Mouse (Mus musculus) bone marrow, adult 2 months (tissue): ENCODE data around the gene Dennd2d.

Experiments
- CTCF ChIP-seq: fragments of 200-500 bp; IDR thresholded peaks from 2 replicates; pipeline ENCODE4 v1.5.1; 2011; ENCODE audit warnings: low read length, control low read depth; ENCODE audit not compliant: control insufficient read depth, insufficient read depth
- POLR2A ChIP-seq: fragments of 200-500 bp; IDR thresholded peaks from 2 replicates; pipeline ENCODE4 v1.6.1; 2011; ENCODE audit warnings: low read depth, mild to moderate bottlenecking, control low read depth, low read length, borderline replicate concordance; ENCODE audit not compliant: control insufficient read depth

DNA sequence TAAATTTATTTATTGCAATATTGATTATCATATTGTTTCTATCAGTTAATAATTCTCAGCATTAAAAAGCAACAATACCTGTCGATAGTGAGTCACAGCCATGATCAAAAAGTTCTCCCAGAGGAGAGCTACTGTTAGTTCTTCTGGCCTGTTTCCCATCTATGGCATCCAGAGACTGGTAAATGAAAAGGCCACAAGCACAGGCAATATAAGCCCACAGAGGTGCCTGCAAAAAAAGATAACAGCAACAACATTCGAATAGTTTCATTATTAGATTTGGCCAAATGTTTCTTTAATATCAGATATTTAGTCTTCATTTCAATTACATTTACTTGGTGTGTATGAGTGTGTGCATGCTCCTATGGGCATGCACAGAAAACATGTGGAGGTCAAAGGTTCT is 51.1 kb downstream of the Dennd2d start:
- TF ChIP-seq POLR2A (no peak), CTCF (no peak)
